Mouse (Mus musculus): ENCODE data around the gene Cops6. TPM values are rescaled to one million over a fixed set of nuclear protein-coding genes. Genes with fewer than 3 reads are reported as not detected.

Cops6 gene
- total RNA-seq, 4 experiments from 2014 or later = 133 to 147 (median 144) TPM

GRCm38 (mm10) chr5:138187661-138188306 is 26.9 kb downstream of the Cops6 start:
- peak; percentile 35 to 79 for DNase-seq (ENCODE audit: low spot score in 2 of 2)

- peak; percentile 72 to 75 for DNase-seq (ENCODE audit: low spot score in 2 of 2)
Measured at GRCm38 (mm10) chr5:138193771-138194727, 33.2 kb downstream of the Cops6 start, which contains the start of gene Mblac1. Mblac1 (plus strand) TSS chr5:138194314.

GRCm38 (mm10) chr5:138194755-138195345 is 34.0 kb downstream of the Cops6 start:
- no peak for DNase-seq (ENCODE audit: low spot score in 2 of 2)

GRCm38 (mm10) chr5:138195463-138195862 is 34.6 kb downstream of the Cops6 start:
- DNase-seq (ENCODE audit: low spot score in 2 of 2) = no peak

- no peak for DNase-seq (ENCODE audit: low spot score in 2 of 2)
Measured at GRCm38 (mm10) chr5:138199576-138199975, 38.7 kb downstream of the Cops6 start.

GRCm38 (mm10) chr5:138202086-138202485 is 41.2 kb downstream of the Cops6 start:
- DNase-seq (ENCODE audit: low spot score in 2 of 2) = no peak

- DNase-seq (ENCODE audit: low spot score in 2 of 2) = no peak
Measured at GRCm38 (mm10) chr5:138207253-138207652, 46.4 kb downstream of the Cops6 start.

- DNase-seq (ENCODE audit: low spot score in 2 of 2) = no peak
Measured at GRCm38 (mm10) chr5:138207873-138208272, 47.0 kb downstream of the Cops6 start.

Small RNAs within 50 kb of the gene (microRNA-seq; reads per million reads assigned to microRNA genes)
- gene Mir106b (373 to 412 reads per million in 2 experiments), gene Mir25 (50.5 to 52.9 reads per million in 2 experiments), gene Mir93 (1,448 to 1,450 reads per million in 2 experiments)

Other genes starting within 250 kb of the Cops6 start
- under 1 TPM; 0.37 to 0.59 (median 0.51) TPM for gene Cyp3a13, start 239.5 kb upstream of the Cops6 start, total RNA-seq (2022)
- 10 to 100 TPM; 22.7 to 28.6 (median 25.6) TPM for gene Gjc3, start 198.0 kb upstream of the Cops6 start, total RNA-seq (2022)
- not detected for gene Azgp1, start 179.6 kb upstream of the Cops6 start, total RNA-seq (2022)
- gene Smok3a, start 139.8 kb upstream of the Cops6 start, total RNA-seq (2022) = not detected
- not detected for gene Smok3b, start 139.6 kb upstream of the Cops6 start, total RNA-seq (2022)
- gene Smok3c, start 107.9 kb upstream of the Cops6 start, total RNA-seq (2022) = not detected
- 10 to 100 TPM; 39.6 to 44.7 (median 42.9) TPM for gene Zkscan1, start 76.0 kb upstream of the Cops6 start, total RNA-seq (2022)
- gene Zscan21, start 44.2 kb upstream of the Cops6 start, total RNA-seq (2022) = 10 to 100 TPM; 15.9 to 17.8 (median 16.3) TPM
- gene Zfp113, start 5.3 kb upstream of the Cops6 start, total RNA-seq (2022) = 10 to 100 TPM; 11.6 to 14.0 (median 13.4) TPM
- gene Ap4m1, start 10.9 kb downstream of the Cops6 start, total RNA-seq (2022) = 10 to 100 TPM; 21.6 to 28.1 (median 24.0) TPM
- 10 to 100 TPM; 15.2 to 17.9 (median 15.9) TPM for gene Mcm7, start 11.4 kb downstream of the Cops6 start, total RNA-seq (2022)
- 10 to 100 TPM; 34.6 to 42.1 (median 38.8) TPM for gene Taf6, start 26.4 kb downstream of the Cops6 start, total RNA-seq (2022)
- gene Cnpy4, start 26.4 kb downstream of the Cops6 start, total RNA-seq (2022) = 10 to 100 TPM; 11.7 to 14.7 (median 12.5) TPM
- gene Mblac1, start 33.2 kb downstream of the Cops6 start, total RNA-seq (2022) = 1 to 10 TPM; 7.4 to 9.1 (median 8.5) TPM
- under 1 TPM in 3 of 4 experiments, not detected in 1; 0.19 to 0.23 (median 0.22) TPM for gene Nxpe5, start 64.8 kb downstream of the Cops6 start, total RNA-seq (2022)
- 10 to 100 TPM; 50.8 to 61.6 (median 55.1) TPM for gene Lamtor4, start 94.4 kb downstream of the Cops6 start, total RNA-seq (2022)
- gene BC037034, start 103.0 kb downstream of the Cops6 start, total RNA-seq (2022) = 10 to 100 TPM; 60.5 to 70.0 (median 66.1) TPM
- gene Gal3st4, start 111.8 kb downstream of the Cops6 start, total RNA-seq (2022) = 1 to 10 TPM; 2.8 to 5.2 (median 3.9) TPM
- gene Gm43720, start 118.9 kb downstream of the Cops6 start, total RNA-seq (2022) = not detected
- 1 to 10 TPM in 3 of 4 experiments, under 1 TPM in 1; 0.94 to 1.7 (median 1.3) TPM for gene Gpc2, start 118.9 kb downstream of the Cops6 start, total RNA-seq (2022)
- gene Stag3, start 119.2 kb downstream of the Cops6 start, total RNA-seq (2022) = 1 to 10 TPM in 2 of 4 experiments, under 1 TPM in 2; 0.36 to 1.2 (median 0.89) TPM
- 1 to 10 TPM in 1 of 4 experiments, under 1 TPM in 3; 0.34 to 1.1 (median 0.59) TPM for gene Pvrig, start 180.9 kb downstream of the Cops6 start, total RNA-seq (2022)

Measured in left cerebral cortex, adult 8-10 months (tissue).